Mouse (Mus musculus): ENCODE data around the gene Kif5c.

DNA sequence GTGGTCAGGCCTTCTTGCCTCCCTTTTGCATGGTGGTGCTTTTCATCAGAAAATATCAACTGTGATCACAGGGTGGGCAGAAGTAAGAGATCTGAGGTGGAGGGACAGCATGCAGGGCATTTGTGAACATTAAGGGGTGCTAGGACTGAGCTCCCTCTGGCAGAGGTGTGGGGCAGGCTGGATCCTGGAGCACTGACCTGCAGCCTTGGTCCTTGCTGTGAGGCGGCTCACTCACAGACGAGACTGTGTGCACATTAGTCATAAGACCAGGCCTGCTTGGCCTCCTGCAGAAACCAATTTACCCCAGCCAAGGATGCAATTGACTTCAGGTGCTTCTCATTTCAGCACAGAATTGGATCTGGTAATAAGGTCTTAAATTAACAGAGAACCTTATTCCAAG, 128.6 kb downstream of the Kif5c start:
- no peak for TF ChIP-seq POLR2A (IDR thresholded peaks at IDR 0.05; ENCODE audit: low read depth, low read length)
- no peak for TF ChIP-seq CTCF (IDR thresholded peaks at IDR 0.05; ENCODE audit: borderline replicate concordance, insufficient read depth, low read length)
